Mouse (Mus musculus) neutrophil, adult 83 days (primary cell): ENCODE data around the gene Akr1b7. TPM values are rescaled to one million over a fixed set of nuclear protein-coding genes. Genes with fewer than 3 reads are reported as not detected.

ENCODE experiments used
- total RNA-seq, 2 experiments: library from RNA; stranded (reverse); gene quantifications; one replicate each; pipeline ENCODE4 v1.2.4; 2023

The Akr1b7 gene
- not detected for total RNA-seq

GRCm38 (mm10) chr6:34412023-34412422, at the start of gene Akr1b7:
TSS of gene Akr1b7 (plus strand) at chr6:34412334.

DNA sequence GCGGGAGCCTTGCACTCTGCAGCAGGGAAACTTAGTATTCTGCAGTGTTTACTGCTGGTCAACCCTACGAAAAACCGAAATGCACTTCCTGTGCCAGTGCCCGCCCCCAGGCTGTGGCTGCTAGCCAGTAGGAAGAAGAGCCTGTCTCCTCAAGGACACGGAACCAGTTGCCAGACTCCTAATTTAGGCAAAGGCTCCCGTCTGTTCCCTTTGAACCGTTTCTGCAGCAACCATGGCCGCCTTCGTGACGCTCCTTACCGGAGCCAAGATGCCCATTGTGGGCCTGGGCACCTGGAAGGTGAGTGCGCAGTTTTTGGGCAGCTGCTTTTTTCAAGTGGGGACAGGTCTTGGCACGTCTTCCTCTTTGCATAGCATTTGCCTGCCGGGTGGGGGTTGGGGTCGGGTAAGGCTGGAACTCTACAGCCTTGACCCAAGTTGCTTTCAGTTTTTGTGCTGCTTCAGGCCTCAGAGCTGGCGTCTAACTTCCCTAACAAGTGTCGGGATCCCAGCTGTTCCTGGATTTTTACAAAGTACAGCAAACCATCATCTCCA, 27.9 kb upstream of the Akr1b7 start, which contains the start of gene Akr1b10:
Akr1b10 (plus strand) TSS at position 109 of the 552 bp plus-strand sequence.

Other genes starting within 250 kb of the Akr1b7 start
- 10 to 100 TPM; 17.5 to 18.0 TPM for gene Slc35b4, start 235.2 kb upstream of the Akr1b7 start, total RNA-seq
- gene Akr1b3, start 94.9 kb upstream of the Akr1b7 start, total RNA-seq, result 10 to 100 TPM; 27.9 to 35.6 TPM
- gene Akr1b8, start 58.2 kb upstream of the Akr1b7 start, total RNA-seq, result not detected
- 10 to 100 TPM; 11.8 to 13.1 TPM for gene Akr1b10, start 28.1 kb upstream of the Akr1b7 start, total RNA-seq
- gene Bpgm, start 63.9 kb downstream of the Akr1b7 start, total RNA-seq, result 10 to 100 TPM; 12.1 to 12.8 TPM
- under 1 TPM; 0.64 to 0.81 TPM for gene Cald1, start 186.2 kb downstream of the Akr1b7 start, total RNA-seq